Mouse (Mus musculus): ENCODE results near the gene Tpgs1.

DNA sequence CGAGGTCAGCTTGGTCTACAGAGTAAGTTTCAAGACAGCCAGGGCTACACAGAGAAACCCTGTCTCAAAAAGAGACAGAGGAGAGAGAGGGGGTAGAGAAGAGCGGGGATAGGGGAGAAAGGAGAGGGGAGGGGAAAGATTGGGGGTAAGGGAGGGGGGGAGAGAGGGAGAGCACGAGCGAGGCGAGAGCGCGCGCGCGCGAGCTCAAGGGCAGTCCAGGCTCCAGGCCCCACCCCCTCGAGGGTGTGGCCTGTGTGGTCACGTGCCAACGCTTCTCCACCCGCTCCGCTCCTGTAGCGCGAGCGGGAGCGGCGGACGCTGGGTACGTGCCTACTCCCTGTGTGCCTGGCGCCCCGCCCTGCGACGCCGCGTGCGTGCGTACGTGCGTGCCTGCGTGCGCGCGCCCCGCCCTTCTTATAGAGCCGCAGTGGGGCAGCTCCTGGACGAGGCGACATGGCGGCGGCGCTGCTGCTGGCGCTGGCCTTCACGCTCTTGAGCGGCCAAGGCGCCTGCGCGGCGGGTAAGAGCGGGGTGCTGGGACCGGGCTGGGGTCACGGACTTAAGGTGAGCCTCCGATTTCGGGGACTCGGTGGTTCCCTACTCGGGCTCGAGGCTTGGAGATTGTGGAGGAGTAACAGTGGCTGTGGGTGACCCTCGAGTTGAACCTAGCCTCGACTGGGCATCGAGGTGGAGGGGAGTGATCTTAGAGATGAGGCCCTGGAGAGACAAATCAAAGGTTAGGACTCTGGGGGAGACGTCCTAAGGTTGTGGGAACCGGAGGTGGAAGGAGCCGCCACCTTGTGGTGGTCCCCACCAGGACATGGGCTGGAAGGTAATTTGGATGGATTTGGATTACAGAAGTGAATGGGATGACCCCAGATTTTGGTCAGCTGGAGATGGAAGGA is 35.1 kb downstream of the Tpgs1 start, which contains the start of gene Bsg:
- TF ChIP-seq CTCF (conservative IDR thresholded peaks at IDR 0.05; ENCODE audit: low read length) (peak; percentile 34), POU5F1 (IDR thresholded peaks at IDR 0.05; ENCODE audit: borderline replicate concordance, low read length) (no peak), NANOG (IDR thresholded peaks at IDR 0.05; ENCODE audit: borderline replicate concordance, low read length) (no peak)
